1 mouse cellular context compared by ENCODE assay signal in genomic region chr11:115314249-115314648, GRCm38 (mm10).
TF ChIP-seq lines count a peak whose summit lies in the region.

No protein-coding gene starts in this region.

TF ChIP-seq in MEL, 35 proteins besides CTCF, POLR2A, EP300 and RAD21 (continued from another document):
- TF ChIP-seq ZKSCAN1 (IDR thresholded peaks at IDR 0.05; ENCODE audit: low read depth, low read length) (no peak), POLR2AphosphoS2 (IDR thresholded peaks at IDR 0.05; ENCODE audit: low read length) (no peak), SMC3 (IDR thresholded peaks at IDR 0.05; ENCODE audit: low read depth, low read length) (peak; percentile 34), JUND (IDR thresholded peaks at IDR 0.05; ENCODE audit: low read depth, low read length) (no peak), ZMIZ1 (IDR thresholded peaks at IDR 0.05; ENCODE audit: low read depth, low read length) (no peak)
